Mouse (Mus musculus): ENCODE data around the gene Ankrd33.

- TF ChIP-seq CTCF (IDR thresholded peaks at IDR 0.05; ENCODE audit: low read depth): no peak
- TF ChIP-seq EP300 (IDR thresholded peaks at IDR 0.05; ENCODE audit: low read depth): no peak
Observed at GRCm38 (mm10) chr15:101161534-101161933, 46.0 kb downstream of the Ankrd33 start.

All from liver, postnatal 0 days (tissue).